Mouse (Mus musculus) megakaryocyte, embryonic 14.5 days (primary cell): ENCODE results near the gene Pfkm.

Experiments used
- FLI1 ChIP-seq: IDR thresholded peaks from 2 replicates; pipeline ENCODE4 v1.6.1; 2012; ENCODE audit warnings: low read length, inconsistent platforms, mixed read lengths
- GATA1 ChIP-seq: IDR thresholded peaks from 3 replicates; pipeline ENCODE4 v1.6.1; 2012; ENCODE audit warnings: mixed read lengths, low read length, inconsistent platforms, borderline replicate concordance

GRCm38 (mm10) chr15:98066602-98067001 lies 25.8 kb upstream of the Pfkm start:
- TF ChIP-seq GATA1 (no peak), FLI1 (no peak)
